Mouse (Mus musculus) ovary, postnatal 14 days (tissue): ENCODE results near the gene Slc3a1.

Source experiments
- DNase-seq: peaks from one replicate; pipeline ENCODE4 v3.0.0; 2022; ENCODE audit warnings: low spot score

Gene Slc3a1

DNA sequence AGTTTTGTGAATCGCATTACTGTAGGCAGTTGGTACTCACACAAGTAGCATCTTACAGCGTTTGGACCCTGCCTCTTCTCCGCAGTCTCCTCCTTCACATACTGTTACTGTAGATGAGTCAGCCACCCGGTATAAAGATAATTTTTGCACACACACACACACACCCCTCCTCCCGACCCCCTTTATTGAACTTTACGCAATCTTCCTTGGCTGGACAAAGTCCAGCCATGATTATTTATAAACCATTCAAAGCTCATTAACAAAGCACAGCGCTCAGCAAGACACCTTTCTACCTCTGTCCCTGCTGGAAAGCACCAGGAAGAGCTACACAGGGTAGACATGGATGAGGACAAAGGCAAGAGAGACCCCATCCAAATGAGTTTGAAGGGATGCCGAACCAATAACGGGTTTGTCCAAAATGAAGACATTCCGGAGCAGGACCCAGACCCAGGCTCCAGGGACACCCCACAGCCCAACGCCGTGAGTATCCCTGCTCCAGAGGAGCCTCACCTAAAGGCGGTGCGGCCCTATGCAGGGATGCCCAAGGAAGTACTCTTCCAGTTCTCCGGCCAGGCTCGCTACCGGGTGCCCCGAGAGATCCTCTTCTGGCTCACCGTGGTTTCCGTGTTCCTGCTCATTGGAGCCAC is at the start of gene Slc3a1:
TSS of gene Slc3a1 (plus strand) at position 284 of the 647 bp plus-strand sequence.
- no peak for DNase-seq

DNA sequence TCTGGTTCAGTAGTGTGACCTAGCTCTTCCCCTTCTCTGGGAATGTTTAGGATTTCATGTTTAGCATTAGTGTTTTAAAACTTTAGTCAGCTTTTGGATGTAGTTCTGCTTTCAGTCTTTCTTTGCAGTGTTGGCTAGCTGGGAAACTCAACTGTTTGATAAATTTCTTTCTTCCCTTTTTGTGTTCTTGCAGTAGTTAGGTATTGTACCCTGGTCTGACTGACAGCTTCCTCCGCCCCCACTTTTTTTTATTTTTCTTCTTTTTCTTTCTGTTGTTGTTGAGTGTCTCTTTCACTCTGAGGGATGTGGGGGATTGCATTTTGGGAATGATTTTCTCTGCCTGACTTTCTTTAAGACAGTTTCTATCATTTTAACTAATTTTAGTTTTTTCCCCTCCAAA is 46.5 kb upstream of the Slc3a1 start:
- DNase-seq, result no peak

DNA sequence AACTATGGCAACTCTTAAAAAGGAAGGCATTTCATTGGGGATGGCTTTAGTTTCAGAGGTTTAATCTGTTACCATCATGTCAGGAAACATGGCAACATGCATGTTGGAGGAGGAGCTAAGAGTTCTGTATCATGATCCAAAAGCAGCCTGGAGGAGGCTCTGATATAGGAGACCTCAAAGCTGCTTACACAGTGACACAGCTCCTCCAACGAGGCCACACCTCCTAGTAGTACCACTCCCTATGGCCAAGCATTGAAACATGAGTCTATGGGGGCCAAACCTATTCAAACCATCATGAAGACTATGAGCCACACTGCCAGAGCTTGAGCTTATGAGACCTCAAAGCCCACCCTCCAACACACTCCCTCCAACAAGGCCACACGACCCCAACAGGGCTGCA is 45.4 kb upstream of the Slc3a1 start:
- no peak for DNase-seq

DNA sequence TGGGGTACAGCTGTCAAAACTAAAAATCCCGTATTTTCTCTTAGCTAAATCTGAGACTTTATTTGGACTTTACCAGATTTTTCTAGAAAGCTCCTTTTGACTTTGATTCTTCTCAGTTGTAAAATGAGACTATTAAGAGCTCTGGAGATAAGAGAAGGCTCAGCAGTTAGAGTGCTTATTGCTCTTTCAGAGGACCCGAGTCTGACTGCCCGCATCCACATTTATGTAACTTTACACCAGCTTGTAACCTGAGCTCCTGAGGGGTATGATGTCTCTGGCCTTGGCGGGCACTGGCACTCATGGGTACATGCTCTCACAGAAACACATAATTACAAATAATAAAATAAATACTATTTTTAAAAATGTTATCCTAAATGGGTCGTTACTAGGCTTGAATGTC is 41.8 kb upstream of the Slc3a1 start:
- DNase-seq, result no peak

DNA sequence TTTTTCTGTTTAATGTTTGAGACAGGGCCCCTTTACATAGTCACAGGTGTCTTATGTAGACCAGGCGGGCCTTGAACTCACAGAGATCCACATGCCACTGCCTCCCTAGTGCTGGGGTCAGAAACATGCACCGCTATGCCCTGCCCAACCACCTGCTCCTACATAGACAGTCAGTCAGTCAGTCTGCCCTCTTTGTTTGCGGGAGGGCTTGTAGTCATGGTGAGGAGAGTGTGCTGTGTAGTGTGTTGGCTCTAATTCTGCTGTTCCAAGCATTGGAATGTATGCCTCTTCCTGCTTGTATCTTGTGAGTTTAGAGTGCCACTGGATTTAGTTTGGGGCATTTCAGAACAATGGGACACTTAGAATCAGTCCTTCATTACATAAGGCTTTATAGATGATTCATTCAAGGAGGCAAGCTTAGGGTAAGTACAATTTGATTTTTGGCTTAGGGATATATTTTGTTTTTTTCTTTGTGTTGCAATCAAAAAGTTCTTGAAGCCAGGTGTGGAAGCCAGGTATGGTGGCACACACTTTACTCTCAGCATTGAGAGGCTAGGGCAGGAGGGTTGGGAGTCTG is 40.3 kb upstream of the Slc3a1 start:
- DNase-seq, result no peak

DNA sequence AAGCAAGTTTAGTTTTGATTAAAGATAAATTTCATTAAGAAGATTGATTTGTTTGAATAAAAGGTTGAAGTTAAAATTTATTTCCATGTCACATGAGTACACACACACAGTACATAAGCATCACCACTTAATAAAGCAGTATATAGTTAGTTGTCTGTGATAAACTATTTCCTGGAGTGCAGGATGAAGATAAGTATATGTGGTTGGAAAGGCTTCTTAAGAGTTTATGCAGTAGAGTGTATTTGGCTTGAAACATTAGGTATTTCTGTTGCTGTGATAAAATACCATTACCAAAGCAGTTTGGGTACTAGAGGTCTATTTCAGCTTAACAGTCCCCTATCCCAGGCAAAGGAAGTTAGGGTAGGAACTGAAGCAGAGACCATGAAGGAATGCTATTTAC is 39.7 kb upstream of the Slc3a1 start:
- no peak for DNase-seq

DNA sequence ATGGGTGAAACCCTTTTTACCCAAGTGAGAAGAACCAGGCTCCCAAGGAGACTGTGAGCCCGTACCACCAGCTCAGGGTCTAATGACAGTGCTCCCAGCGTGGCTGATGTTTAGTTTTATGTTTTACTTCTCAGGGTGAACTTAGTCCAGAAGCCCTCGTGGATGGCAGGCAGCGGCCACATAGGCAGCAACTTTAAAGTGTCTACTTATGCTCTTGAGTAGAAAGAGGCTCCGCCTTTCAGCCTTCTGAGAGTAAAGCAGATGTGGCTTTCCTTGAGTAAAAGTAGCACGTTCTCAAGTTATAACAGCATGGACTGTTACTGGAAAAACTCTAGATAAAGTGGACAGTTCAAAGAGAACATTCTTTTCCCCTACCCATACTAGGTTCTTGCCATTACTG is 32.3 kb upstream of the Slc3a1 start:
- DNase-seq, result no peak

DNA sequence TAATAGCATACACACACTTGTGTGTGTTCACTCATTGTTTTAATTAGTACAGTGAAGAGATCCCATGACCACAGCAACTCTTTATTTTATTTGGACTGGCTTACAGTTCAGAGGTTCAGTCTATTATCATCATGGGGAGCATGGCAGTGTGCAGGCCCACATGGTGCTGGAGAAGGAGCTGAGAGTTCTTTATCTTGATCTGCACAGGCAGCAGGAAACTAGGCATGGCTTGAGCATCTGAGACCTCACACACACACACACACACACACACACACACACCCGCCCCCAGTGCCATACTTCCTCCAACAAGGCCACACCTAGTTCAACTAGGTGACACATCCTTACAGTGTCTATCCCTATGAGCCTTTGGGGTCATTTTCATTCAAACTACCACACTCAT is 30.5 kb upstream of the Slc3a1 start:
- no peak for DNase-seq

DNA sequence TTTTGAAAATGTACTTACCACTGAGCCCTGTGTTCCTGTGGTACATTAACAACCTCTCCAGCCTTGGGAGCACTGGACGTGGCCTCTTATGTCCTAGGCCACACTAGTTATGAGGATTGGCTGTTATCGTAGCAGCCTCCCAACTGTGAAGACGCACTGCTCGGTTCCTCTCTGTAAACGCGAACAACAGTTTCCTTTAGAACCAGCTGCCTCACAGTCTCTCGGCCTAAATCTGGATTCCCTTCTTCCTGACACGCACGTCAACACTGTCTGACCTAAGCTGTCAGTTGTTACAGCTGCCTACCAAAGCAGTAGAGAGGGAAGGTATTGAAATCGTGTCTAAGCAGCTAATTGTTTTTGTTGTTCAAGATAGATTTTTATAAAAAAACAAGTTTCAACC is 28.5 kb upstream of the Slc3a1 start:
- no peak for DNase-seq

DNA sequence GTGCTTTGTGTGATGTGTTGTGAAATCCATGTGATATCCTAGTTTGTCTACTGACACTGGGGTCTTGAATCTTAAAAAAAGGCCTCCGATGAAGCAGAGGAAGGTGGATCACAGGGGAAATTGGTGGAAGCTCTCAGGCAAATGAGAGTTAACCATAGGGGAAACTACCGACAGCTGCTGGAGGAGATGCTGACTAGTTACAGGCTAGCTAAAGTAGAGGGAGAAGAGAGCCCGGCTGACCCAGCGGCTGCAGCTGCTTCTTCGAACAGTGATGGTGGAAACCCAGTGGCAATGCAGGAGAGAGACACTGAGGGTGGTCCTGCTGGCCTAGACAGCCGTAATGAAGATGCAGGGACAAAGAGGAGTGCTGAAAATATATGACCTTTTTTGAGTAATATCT is 14.7 kb upstream of the Slc3a1 start:
- no peak for DNase-seq

DNA sequence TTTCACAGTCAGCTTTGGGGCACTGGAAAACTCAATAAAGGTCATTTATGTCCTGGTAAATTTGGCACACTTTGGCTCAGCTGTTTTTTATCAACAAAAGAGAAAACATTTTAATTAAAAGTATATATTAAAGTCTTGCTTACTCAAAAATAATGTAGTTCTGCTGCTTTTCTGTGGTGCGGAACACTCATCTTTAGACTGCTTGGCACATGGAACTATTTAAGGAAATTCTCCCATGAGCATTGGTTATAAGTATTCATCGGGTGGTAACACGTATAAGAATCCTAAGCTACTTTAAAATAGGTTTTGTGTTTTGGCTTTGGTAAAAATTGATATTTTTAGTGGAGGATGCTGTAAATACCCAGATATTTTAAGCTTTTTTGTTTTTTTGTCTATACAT is 13.5 kb upstream of the Slc3a1 start:
- no peak for DNase-seq

DNA sequence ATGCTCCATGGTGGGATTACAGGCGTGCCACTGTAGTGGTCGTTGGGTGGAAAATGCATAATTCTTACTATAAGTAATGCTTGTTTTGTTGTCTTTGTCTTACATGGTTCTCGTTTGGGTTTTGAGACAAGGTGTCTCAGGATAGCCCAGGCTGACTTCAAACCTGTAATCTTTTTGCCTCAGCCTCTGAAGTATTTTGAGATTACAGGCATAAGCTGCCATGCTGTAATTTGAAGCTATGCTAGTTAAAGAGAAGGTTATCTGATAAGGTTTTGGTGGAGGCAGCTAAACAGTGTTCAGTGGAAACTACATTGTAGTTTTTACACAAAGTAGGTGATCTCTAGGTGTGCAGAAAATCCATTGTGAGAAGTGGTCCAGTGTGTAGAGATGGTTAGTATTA is 9.8 kb upstream of the Slc3a1 start:
- no peak for DNase-seq

DNA sequence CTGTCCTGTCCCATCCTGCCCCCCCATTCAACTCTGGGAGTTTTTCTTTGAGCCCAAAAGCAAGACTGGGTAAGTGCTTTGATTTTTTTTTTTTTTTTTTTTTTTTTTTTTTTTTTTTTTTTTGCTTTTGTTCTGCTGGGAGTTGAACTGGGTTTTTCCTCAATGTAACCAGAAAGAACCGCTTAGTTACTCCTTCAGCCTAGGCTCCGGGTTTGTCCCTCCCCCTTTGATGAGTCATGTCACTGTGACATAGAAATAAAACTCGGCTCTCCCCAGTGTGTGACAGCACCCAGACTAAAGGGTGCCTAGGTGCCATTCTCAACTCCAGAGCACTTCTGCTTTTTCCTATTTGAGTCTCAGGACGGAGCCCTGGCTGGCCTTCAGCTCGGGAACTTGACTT is 9.4 kb upstream of the Slc3a1 start:
- no peak for DNase-seq

DNA sequence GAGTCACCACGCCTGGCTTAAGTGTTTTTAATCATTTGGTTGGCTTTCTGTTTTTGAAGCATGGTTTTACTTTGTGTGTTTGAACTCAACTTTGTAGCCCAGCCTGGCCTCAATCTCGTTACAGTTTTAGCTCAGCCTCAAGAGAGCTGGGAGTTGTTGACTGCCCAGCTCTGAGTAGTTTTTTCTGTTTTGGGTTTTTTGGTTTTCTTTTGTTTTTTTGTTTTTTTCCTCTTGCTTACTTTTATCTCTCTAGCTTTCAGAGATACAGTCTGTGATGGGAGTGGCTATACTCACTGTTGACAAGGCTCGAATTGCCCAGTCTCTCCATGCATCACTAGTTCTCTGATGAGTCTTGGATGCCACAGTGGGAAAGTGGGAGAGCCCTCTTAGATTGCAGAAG is 7.8 kb upstream of the Slc3a1 start:
- no peak for DNase-seq

DNA sequence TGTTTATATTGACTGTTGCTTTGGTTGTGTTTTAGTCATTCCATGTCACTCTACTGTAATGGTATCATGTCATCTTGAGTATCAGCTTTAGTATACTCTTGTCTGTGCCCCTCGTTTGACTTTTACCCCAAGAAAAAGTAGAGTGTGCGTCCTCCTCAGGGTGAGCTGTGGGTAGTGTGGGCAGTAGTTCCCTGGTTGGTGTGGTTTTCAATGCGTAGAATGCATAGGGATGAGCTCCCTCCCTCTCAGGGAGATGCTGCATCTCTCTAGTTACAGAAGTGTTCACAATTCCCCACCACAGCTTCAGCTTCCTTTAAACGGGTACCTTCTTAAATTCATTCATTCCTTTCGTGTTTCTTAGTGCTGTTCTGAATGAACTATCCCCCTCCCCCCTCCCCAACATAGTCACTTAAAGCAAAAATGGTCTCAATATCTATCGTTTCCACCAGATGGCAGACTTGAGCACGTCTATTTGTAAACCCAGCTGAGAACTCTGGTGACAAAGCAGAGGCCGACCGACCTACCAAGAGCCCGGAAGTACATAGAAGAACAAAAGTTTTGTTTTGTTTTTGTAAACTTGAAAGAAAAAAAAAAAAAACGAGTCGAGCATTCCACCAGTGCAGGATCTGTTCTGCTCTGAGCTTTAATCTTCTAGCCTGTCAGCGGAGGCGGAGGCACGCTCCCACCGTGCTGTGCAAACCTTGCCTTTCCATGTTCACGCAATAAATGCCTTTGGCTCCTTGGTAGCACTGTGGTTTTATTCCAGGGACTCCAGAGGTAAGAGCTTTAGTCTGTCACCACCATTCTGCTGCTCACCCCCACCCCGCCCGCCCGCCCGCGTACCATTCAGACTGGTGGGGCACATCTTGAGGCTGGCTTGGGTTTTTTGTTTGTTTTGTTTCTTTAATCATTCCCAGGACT is 4.7 kb upstream of the Slc3a1 start:
- DNase-seq, result peak; percentile 50

DNA sequence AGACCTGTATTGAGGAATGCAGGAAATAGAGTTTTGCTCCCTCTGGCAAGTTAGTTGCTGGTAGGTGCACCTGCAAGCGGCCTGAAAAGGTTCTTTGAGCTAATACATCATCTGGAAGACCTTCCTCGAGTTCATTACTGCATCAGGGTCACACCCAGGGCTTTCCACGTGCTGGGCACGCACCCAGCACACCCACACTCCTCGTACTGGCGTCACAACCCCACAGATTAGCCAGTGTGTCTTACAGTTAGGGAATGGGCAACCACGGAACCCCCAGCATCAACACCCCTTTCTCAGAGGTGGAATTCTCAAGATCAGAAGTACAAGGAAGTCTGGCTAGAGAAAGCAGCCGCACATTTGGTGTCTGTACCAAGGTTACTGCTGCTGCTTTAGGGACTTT is 3.9 kb upstream of the Slc3a1 start:
- no peak for DNase-seq

DNA sequence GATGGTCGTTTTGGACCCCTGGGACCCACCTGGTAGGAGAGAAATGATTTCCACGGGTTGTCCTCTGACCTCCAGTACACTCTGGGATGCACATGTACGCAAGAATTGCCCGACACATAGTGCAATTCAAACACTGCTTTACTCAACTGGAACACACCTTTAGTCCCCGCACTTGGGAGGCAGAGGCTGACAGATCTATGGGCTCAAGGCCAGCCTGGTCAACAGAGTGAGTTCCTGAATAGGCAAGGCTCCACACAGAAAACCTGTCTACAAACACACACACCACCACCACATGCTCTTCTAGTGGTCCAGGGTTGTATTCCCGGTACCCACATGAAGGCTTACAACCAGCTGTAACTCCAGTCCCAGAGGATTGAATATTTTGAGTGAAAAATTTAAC is 3.0 kb upstream of the Slc3a1 start:
- DNase-seq, result no peak

DNA sequence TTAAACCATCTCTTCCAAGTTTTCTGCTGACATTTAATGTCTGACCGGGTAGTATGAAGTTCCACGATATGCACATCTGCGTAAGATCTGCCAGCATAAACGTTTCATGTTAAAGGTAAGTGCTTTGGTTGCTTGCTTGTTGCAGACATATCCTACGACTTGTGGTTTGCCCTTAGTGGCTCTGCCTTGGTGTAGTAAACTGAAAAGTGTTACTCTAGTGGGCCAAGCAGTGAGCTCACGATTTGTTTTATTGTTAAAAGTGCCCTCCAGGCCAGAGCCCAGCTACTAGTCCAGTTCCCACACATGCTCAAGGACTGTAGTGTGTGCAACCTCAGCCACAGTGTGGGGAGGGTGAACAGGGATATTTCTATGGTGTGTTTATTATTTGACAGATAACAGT is 1.7 kb upstream of the Slc3a1 start:
- DNase-seq, result no peak

DNA sequence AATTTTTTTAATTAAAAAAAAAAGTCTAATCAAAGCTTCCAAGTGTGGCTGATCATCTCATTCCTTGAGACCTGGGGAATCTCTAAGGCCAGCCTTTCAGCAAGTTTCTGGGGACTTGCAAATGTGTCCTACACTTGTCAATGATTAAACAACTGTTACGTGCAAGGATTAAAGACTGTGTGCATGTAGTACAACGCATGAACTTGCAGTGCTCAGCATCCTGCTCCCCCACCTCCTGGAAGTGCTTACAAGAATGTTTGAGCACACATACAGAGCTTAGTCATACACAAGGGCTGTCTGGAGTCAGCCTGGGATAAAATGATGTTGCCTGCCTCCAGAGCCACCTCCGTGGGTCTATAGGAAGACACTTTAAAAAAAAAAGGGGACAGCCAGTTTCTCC is 929 bp upstream of the Slc3a1 start:
- no peak for DNase-seq

DNA sequence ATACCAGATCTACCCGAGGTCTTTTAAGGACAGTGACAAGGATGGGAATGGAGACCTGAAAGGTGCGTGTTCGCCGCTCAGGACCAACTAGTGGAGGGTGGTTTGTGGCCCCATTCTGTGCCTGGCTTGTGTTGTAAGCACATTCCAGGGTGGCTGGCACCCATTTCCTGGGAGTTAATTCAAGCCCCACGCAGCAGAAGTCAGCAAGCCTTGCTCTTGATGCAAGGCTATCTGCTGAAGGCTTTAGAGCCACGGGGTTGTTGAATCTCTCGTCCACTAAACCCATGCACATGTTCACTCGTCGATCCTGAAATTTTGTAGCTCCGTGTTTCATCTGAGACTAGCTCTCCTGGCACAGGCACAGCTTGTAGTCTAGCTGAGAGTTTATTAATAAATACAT is 621 bp downstream of the Slc3a1 start:
- no peak for DNase-seq

DNA sequence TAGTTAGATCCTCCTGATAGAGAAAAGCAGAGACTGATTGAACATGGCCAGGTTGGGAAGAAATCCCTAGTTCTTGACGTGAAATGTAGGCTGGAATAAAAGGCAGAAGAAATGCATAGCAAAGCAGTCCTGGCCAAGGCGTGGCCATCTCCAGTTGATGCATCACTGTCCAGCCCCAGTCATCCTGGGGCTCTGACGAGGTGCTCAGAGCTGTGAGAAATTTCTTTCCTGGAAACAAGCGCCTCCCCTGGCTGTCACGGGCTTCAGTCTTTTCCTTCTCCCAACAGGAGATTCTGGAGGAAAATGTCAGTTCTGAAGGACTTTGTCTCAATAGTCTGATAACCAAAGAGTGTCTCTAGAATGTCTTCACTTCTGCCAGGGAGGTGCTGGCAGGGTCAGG is 2.5 kb downstream of the Slc3a1 start:
- DNase-seq, result no peak

DNA sequence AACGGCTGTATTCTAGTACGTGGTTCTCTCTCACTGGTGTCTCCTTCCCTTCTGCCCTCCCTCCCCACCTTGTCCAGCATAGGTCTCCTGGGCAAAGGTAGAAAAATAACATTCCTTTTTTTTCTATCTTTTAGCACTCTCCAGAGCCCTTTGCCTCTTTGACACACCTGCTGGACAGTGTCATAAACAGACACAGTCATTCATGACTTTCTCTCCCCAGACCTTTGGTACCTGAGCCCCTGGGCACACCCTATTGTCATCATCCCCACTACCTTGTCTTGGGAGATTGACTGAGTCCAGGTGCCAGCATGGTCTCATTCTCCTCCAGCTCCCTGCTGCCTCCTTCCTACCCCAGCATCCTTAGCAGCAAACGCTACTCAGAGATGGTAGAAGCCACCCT is 4.9 kb downstream of the Slc3a1 start:
- no peak for DNase-seq

DNA sequence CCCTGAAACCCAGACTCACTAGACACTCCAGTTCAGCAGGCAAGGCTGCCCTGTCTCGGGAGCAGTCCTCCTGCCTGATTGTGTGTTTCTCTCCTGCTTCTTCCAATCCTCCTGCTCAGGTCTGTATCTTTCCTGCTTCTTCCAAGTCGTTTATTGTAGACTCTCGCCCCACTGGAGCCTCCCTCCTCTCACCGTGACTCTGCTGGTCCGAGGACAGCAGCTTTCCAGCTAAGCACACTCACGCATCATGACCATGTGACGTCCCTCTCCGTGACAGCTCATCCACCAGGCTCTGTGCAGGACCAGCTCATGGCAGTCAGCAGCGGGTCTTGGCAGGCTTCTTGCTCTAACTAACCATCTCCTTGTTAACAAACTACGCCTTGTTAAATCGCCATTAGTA is 5.9 kb downstream of the Slc3a1 start:
- no peak for DNase-seq
